Mouse (Mus musculus): Measurements from ENCODE around the gene Scarb1. TPM values are rescaled to one million over a fixed set of nuclear protein-coding genes. Genes with fewer than 3 reads are reported as not detected.
A peak's percentile ranks its signal among the peaks of the same experiment; 100 is the strongest.

Scarb1 gene
- polyA plus RNA-seq, 1 experiment from 2014 or later: 30.1 TPM

DNA sequence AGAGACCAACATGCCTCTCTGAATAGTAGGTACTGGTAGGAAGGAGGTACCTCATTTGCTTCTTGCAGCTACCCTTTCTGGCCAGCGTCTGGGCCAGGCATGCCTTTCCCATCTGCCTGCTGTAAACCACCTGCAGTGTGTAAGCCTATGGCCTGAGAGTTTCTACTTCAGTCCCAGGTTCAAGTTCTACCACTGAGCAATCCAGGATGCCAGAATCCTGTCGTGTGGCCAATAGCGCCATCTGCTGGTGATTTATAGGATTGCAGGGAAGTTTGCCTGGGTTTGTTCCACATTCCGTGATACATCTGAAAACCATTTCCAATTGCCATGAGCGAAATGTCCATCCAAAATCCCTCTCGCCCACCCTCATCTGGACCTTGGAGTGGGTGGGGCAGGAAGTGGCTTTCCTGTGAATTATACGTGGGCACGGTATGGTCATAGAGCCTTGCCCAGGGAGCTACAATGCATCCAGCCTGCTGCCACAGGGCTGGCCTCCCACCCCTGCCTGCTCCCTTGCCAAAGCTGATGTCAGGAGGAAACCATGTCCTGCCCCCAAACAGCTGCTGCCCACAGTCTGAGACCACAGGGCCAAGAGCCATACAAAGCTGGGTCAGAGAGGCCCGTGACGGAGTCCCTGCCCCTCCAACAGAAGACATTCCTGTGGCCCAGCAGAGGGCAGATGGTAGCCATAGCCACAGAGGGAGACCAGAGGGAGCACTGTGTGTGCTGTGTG lies 72.7 kb downstream of the Scarb1 start:
- no peaks in the 10 kb centered on the region for H3K36me3 ChIP-seq (ENCODE audit: control insufficient read depth, insufficient read depth, low read length)
- 0 out of 2 replicates have a peak overlapping the region, but pooled peaks have one; percentile 18 for H3K9ac ChIP-seq (ENCODE audit: low read length)
- H3K4me3 ChIP-seq (ENCODE audit: low read depth, low read length): no peak overlapping the region
- WGBS: 16% methylated on average over 10 of the region's 10 CpGs
- no peaks in the 10 kb centered on the region for H3K9me3 ChIP-seq (ENCODE audit: control insufficient read depth, low read length)
- no peaks in the 10 kb centered on the region for H3K27me3 ChIP-seq (ENCODE audit: control insufficient read depth, insufficient read depth, low read length)
- TF ChIP-seq CTCF (IDR thresholded peaks at IDR 0.05; ENCODE audit: low read depth): peak; percentile 98
- no peak for TF ChIP-seq EP300 (optimal IDR thresholded peaks at IDR 0.05)
- DNase-seq (ENCODE audit: low spot score) (peak; percentile 76), ATAC-seq (ENCODE audit: low FRiP score, low TSS enrichment) (no peak)
- no peak overlapping the region for H3K27ac ChIP-seq (replicated peaks)
- H3K4me1 ChIP-seq (replicated peaks; ENCODE audit: control insufficient read depth, insufficient read depth): peaks cover 6% of the 10 kb centered on the region
- H3K4me2 ChIP-seq (replicated peaks; ENCODE audit: low read depth): 0 out of 2 replicates have a peak overlapping the region, but pooled peaks have one; percentile 31

GRCm38 (mm10) chr5:125267150-125267961 lies 73.5 kb downstream of the Scarb1 start:
- ATAC-seq (ENCODE audit: low FRiP score, low TSS enrichment): no peak
- TF ChIP-seq CTCF (IDR thresholded peaks at IDR 0.05; ENCODE audit: low read depth) (no peak), EP300 (optimal IDR thresholded peaks at IDR 0.05) (no peak)
- Histone ChIP-seq H3K4me1 (replicated peaks; ENCODE audit: control insufficient read depth, insufficient read depth) (peaks cover 6% of the 10 kb centered on the region), H3K4me2 (replicated peaks; ENCODE audit: low read depth) (peak overlapping the region; percentile 31; the same call in 1 of the 2 replicates), H3K9me3 (ENCODE audit: control insufficient read depth, low read length) (no peaks in the 10 kb centered on the region), H3K9ac (ENCODE audit: low read length) (no peak overlapping the region), H3K4me3 (ENCODE audit: low read depth, low read length) (no peak overlapping the region), H3K36me3 (ENCODE audit: control insufficient read depth, insufficient read depth, low read length) (no peaks in the 10 kb centered on the region), H3K27ac (replicated peaks) (0 out of 2 replicates have a peak overlapping the region, but pooled peaks have one; percentile 24), H3K27me3 (ENCODE audit: control insufficient read depth, insufficient read depth, low read length) (no peaks in the 10 kb centered on the region)
- 31% methylated on average over 35 of the region's 35 CpGs for WGBS
- DNase-seq (ENCODE audit: low spot score): no peak

GRCm38 (mm10) chr5:125266128-125266527 lies 74.8 kb downstream of the Scarb1 start:
- no peak for DNase-seq (ENCODE audit: low spot score)
- ATAC-seq (ENCODE audit: low FRiP score, low TSS enrichment): no peak

GRCm38 (mm10) chr5:125264700-125265099 lies 76.2 kb downstream of the Scarb1 start:
- no peak for ATAC-seq (ENCODE audit: low FRiP score, low TSS enrichment)
- Histone ChIP-seq H3K9me3 (ENCODE audit: control insufficient read depth, low read length) (no peaks in the 10 kb centered on the region), H3K4me3 (ENCODE audit: low read depth, low read length) (no peak overlapping the region), H3K4me2 (replicated peaks; ENCODE audit: low read depth) (no peak overlapping the region), H3K27me3 (ENCODE audit: control insufficient read depth, insufficient read depth, low read length) (no peaks in the 10 kb centered on the region), H3K4me1 (replicated peaks; ENCODE audit: control insufficient read depth, insufficient read depth) (no peaks in the 10 kb centered on the region), H3K9ac (ENCODE audit: low read length) (no peak overlapping the region), H3K36me3 (ENCODE audit: control insufficient read depth, insufficient read depth, low read length) (no peaks in the 10 kb centered on the region), H3K27ac (replicated peaks) (no peak overlapping the region)
- peak; percentile 42 for DNase-seq (ENCODE audit: low spot score)
- TF ChIP-seq EP300 (optimal IDR thresholded peaks at IDR 0.05) (no peak), CTCF (IDR thresholded peaks at IDR 0.05; ENCODE audit: low read depth) (no peak)
- WGBS: 7% methylated on average over 17 of the region's 17 CpGs

More at GRCm38 (mm10) chr5:125266128-125266527, 74.8 kb downstream of the Scarb1 start:
- 78% methylated on average over 9 of the region's 9 CpGs for WGBS
- H3K9ac ChIP-seq (ENCODE audit: low read length): no peak overlapping the region
- no peak overlapping the region for H3K4me3 ChIP-seq (ENCODE audit: low read depth, low read length)
- TF ChIP-seq CTCF (IDR thresholded peaks at IDR 0.05; ENCODE audit: low read depth): no peak
- TF ChIP-seq EP300 (optimal IDR thresholded peaks at IDR 0.05): no peak
- no peaks in the 10 kb centered on the region for H3K36me3 ChIP-seq (ENCODE audit: control insufficient read depth, insufficient read depth, low read length)
- no peak overlapping the region for H3K4me2 ChIP-seq (replicated peaks; ENCODE audit: low read depth)
- no peaks in the 10 kb centered on the region for H3K27me3 ChIP-seq (ENCODE audit: control insufficient read depth, insufficient read depth, low read length)
- H3K27ac ChIP-seq (replicated peaks): no peak overlapping the region
- H3K9me3 ChIP-seq (ENCODE audit: control insufficient read depth, low read length): no peaks in the 10 kb centered on the region
- peaks cover 5% of the 10 kb centered on the region for H3K4me1 ChIP-seq (replicated peaks; ENCODE audit: control insufficient read depth, insufficient read depth)

- TF ChIP-seq EP300 (optimal IDR thresholded peaks at IDR 0.05) (no peak), CTCF (IDR thresholded peaks at IDR 0.05; ENCODE audit: low read depth) (no peak)
- H3K9ac ChIP-seq (ENCODE audit: low read length): no peak overlapping the region
- no peaks in the 10 kb centered on the region for H3K27me3 ChIP-seq (ENCODE audit: control insufficient read depth, insufficient read depth, low read length)
- no peak for ATAC-seq (ENCODE audit: low FRiP score, low TSS enrichment)
- WGBS: 33% methylated on average over 7 of the region's 7 CpGs
- no peak overlapping the region for H3K4me3 ChIP-seq (ENCODE audit: low read depth, low read length)
- H3K4me2 ChIP-seq (replicated peaks; ENCODE audit: low read depth): no peak overlapping the region
- H3K27ac ChIP-seq (replicated peaks): no peak overlapping the region
- no peaks in the 10 kb centered on the region for H3K9me3 ChIP-seq (ENCODE audit: control insufficient read depth, low read length)
- H3K36me3 ChIP-seq (ENCODE audit: control insufficient read depth, insufficient read depth, low read length): no peaks in the 10 kb centered on the region
- no peak for DNase-seq (ENCODE audit: low spot score)
- no peaks in the 10 kb centered on the region for H3K4me1 ChIP-seq (replicated peaks; ENCODE audit: control insufficient read depth, insufficient read depth)
Observed at GRCm38 (mm10) chr5:125262578-125262977, 78.3 kb downstream of the Scarb1 start.
